Mouse (Mus musculus) brain, embryonic 14.5 days (tissue): ENCODE data around the gene Poll.

Experiments
- CTCF ChIP-seq: fragments of 200-500 bp; IDR thresholded peaks from 2 replicates; pipeline ENCODE4 v1.5.1; 2012; ENCODE audit warnings: inconsistent platforms, mild to moderate bottlenecking, moderate library complexity, borderline replicate concordance; ENCODE audit not compliant: insufficient read depth, insufficient read length; ENCODE audit errors: extremely low read depth
- POLR2A ChIP-seq: fragments of 200-500 bp; IDR thresholded peaks from 2 replicates; pipeline ENCODE4 v1.6.1; 2012; ENCODE audit warnings: mild to moderate bottlenecking, inconsistent platforms, borderline replicate concordance; ENCODE audit not compliant: poor library complexity, insufficient read depth, insufficient read length, severe bottlenecking; ENCODE audit errors: extremely low read depth

DNA sequence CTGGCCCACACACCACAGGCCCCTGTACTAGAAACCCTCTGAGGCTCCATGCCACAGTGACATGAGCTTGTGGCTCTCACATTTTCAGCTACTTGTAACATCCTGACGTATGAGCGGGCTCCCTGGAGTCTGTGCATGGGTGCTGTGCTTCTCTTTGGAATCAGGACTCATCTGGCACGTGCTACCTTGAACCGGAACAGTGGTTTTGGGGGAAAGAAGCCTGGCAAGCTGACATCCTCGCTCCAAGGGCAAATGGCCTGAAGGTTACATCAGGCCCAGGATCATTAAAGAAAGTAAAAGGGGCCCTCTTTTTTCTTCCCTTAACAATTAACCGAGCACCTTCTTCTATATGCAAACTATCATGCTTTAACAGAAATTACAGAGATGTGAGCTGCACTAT, 22.8 kb upstream of the Poll start:
- TF ChIP-seq POLR2A, result no peak
- no peak for TF ChIP-seq CTCF
